Mouse (Mus musculus) c-Kit-positive CD71-negative TER-119-negative erythroid progenitor cells, embryonic 14.5 days (primary cell): Measurements from ENCODE around the gene Tlcd2.
A peak's percentile ranks its signal among the peaks of the same experiment; 100 is the strongest.
"Not testable (repeated sequence)": the region's sequence is repeated elsewhere in the genome, so short reads cannot be mapped to it uniquely, and the experiment has no call there.

ENCODE experiments used
- DNase-seq: peaks from one replicate; pipeline ENCODE4 v3.0.0-alpha.2; 2013; ENCODE audit warnings: low read depth

The Tlcd2 gene

GRCm38 (mm10) chr11:75449695-75450094, 11.8 kb upstream of the Tlcd2 start:
- no peak for DNase-seq

- DNase-seq, result no peak
Observed at GRCm38 (mm10) chr11:75450304-75450908, 11.1 kb upstream of the Tlcd2 start.

- DNase-seq, result no peak
Observed at GRCm38 (mm10) chr11:75450936-75451335, 10.6 kb upstream of the Tlcd2 start.

- no peak for DNase-seq
Observed at GRCm38 (mm10) chr11:75452081-75452480, 9.4 kb upstream of the Tlcd2 start.

- no peak for DNase-seq
Observed at GRCm38 (mm10) chr11:75452812-75453557, 8.5 kb upstream of the Tlcd2 start.

- peak; percentile 82 for DNase-seq
Observed at GRCm38 (mm10) chr11:75453991-75454930, 7.3 kb upstream of the Tlcd2 start, which contains the start of gene Wdr81. Gene Wdr81, minus strand, starts transcription at chr11:75454717.

- no peak for DNase-seq
Observed at GRCm38 (mm10) chr11:75455041-75455736, 6.3 kb upstream of the Tlcd2 start.

- not testable (repeated sequence) for DNase-seq
Observed at GRCm38 (mm10) chr11:75455971-75456370, 5.5 kb upstream of the Tlcd2 start.

GRCm38 (mm10) chr11:75456440-75456871, 5.1 kb upstream of the Tlcd2 start:
- DNase-seq, result no peak

- DNase-seq, result no peak
Observed at GRCm38 (mm10) chr11:75458169-75458568, 3.3 kb upstream of the Tlcd2 start.

- no peak for DNase-seq
Observed at GRCm38 (mm10) chr11:75458628-75459041, 2.9 kb upstream of the Tlcd2 start.

GRCm38 (mm10) chr11:75459141-75459711, 2.3 kb upstream of the Tlcd2 start:
- no peak for DNase-seq

- DNase-seq, result no peak
Observed at GRCm38 (mm10) chr11:75459751-75460102, 1.8 kb upstream of the Tlcd2 start.

GRCm38 (mm10) chr11:75460103-75460843, 1.2 kb upstream of the Tlcd2 start:
- DNase-seq, result peak; percentile 94

GRCm38 (mm10) chr11:75461743-75462252, 283 bp downstream of the Tlcd2 start:
- no peak for DNase-seq

GRCm38 (mm10) chr11:75462253-75462783, 803 bp downstream of the Tlcd2 start:
- DNase-seq, result no peak

- DNase-seq, result peak; percentile 79
Observed at GRCm38 (mm10) chr11:75462865-75463336, 1.4 kb downstream of the Tlcd2 start.

- no peak for DNase-seq
Observed at GRCm38 (mm10) chr11:75463624-75464023, 2.1 kb downstream of the Tlcd2 start.

GRCm38 (mm10) chr11:75464417-75464816, 2.9 kb downstream of the Tlcd2 start:
- DNase-seq, result no peak

GRCm38 (mm10) chr11:75465051-75465450, 3.5 kb downstream of the Tlcd2 start:
- DNase-seq, result no peak
